Mouse (Mus musculus): ENCODE data around the gene Fgd4.

- TF ChIP-seq CTCF (IDR thresholded peaks at IDR 0.05; ENCODE audit: control insufficient read depth, insufficient read depth, insufficient read length) (no peak), USF1 (IDR thresholded peaks at IDR 0.05; ENCODE audit: low read depth) (no peak), FOSL1 (IDR thresholded peaks at IDR 0.05; ENCODE audit: insufficient read depth, low read length, poor library complexity, severe bottlenecking) (no peak), MAX (IDR thresholded peaks at IDR 0.05) (no peak), MYOD1 (IDR thresholded peaks at IDR 0.05; ENCODE audit: control insufficient read depth, insufficient read length, low read depth) (no peak), CEBPB (IDR thresholded peaks at IDR 0.05; ENCODE audit: low read depth) (no peak)
These were observed 34.6 kb downstream of the Fgd4 start for GRCm38 (mm10) chr16:16565786-16566185.

Data from C2C12 (cell line).